Mouse (Mus musculus) urinary bladder, adult 18-20 months (tissue): Measurements from ENCODE around the gene Fpr3.
"Not testable (repeated sequence)": the region's sequence is repeated elsewhere in the genome, so short reads cannot be mapped to it uniquely, and the experiment has no call there.

Experiments
- DNase-seq, 2 experiments: peaks; one replicate each; pipeline ENCODE4 v3.0.0; 2022; ENCODE audit warnings: low spot score in 2 of 2, mixed read lengths in 2 of 2

Fpr3 gene

GRCm38 (mm10) chr17:17882672-17883071 lies 5.0 kb upstream of the Fpr3 start:
- DNase-seq: no peak

GRCm38 (mm10) chr17:17883840-17884239 lies 3.8 kb upstream of the Fpr3 start, which contains the start of gene Fpr1:
Gene Fpr1, minus strand, starts transcription at chr17:17883940.
- DNase-seq: no peak

- DNase-seq: no peak
Observed at GRCm38 (mm10) chr17:17889732-17890425, 2.2 kb downstream of the Fpr3 start.

- no peak for DNase-seq
Observed at GRCm38 (mm10) chr17:17896039-17896438, 8.4 kb downstream of the Fpr3 start.

GRCm38 (mm10) chr17:17899268-17899667 lies 11.6 kb downstream of the Fpr3 start:
- no peak for DNase-seq

GRCm38 (mm10) chr17:17900768-17901167 lies 13.1 kb downstream of the Fpr3 start:
- no peak for DNase-seq

GRCm38 (mm10) chr17:17909636-17910421 lies 22.2 kb downstream of the Fpr3 start:
- DNase-seq: peak; percentile 69 to 81

GRCm38 (mm10) chr17:17912618-17913017 lies 25.0 kb downstream of the Fpr3 start:
- not testable (repeated sequence) for DNase-seq

- DNase-seq: no peak
Observed at GRCm38 (mm10) chr17:17917376-17917775, 29.7 kb downstream of the Fpr3 start.

GRCm38 (mm10) chr17:17917782-17918181 lies 30.1 kb downstream of the Fpr3 start:
- no peak for DNase-seq

GRCm38 (mm10) chr17:17973443-17973842 lies 85.8 kb downstream of the Fpr3 start:
- DNase-seq: no peak

GRCm38 (mm10) chr17:17981232-17981631 lies 93.6 kb downstream of the Fpr3 start:
- DNase-seq: not testable (repeated sequence)

GRCm38 (mm10) chr17:18004752-18005151 lies 117.1 kb downstream of the Fpr3 start:
- DNase-seq: no peak
